Mouse (Mus musculus) stomach, postnatal 0 days (tissue): ENCODE data around the gene Mmp9.

Experiments used
- CTCF ChIP-seq: IDR thresholded peaks from 2 replicates; pipeline ENCODE4 v1.5.1; 2016; ENCODE audit warnings: antibody characterized with exemption, low read depth, mild to moderate bottlenecking, moderate library complexity
- EP300 ChIP-seq: optimal IDR thresholded peaks from 2 replicates; pipeline ENCODE3; 2016; ENCODE audit warnings: antibody characterized with exemption

GRCm38 (mm10) chr2:164933534-164933933 is 7.0 kb upstream of the Mmp9 start:
- TF ChIP-seq EP300 = no peak
- no peak for TF ChIP-seq CTCF
